Mouse (Mus musculus): ENCODE measurements around the gene Syce1l. TPM values are rescaled to one million over a fixed set of nuclear protein-coding genes. Genes with fewer than 3 reads are reported as not detected.

The Syce1l gene
- polyA plus RNA-seq, 2 experiments: not detected

GRCm38 (mm10) chr8:113664544-113664943 lies 21.5 kb downstream of the Syce1l start:
- DNase-seq (ENCODE audit: low read depth in 3 of 3, low spot score in 3 of 3) (peak in 1 of 3 experiments; percentile 13), ATAC-seq (ENCODE audit: insufficient read depth) (no peak)
- H3K4me2 ChIP-seq (ENCODE audit: low read depth): no peak overlapping the region
- H3K36me3 ChIP-seq (replicated peaks; ENCODE audit: control insufficient read depth, insufficient read depth, low read depth): no peaks in the 10 kb centered on the region
- WGBS (ENCODE audit: insufficient replicate concordance): 10% methylated on average over 2 of the region's 2 CpGs
- no peak overlapping the region for H3K27ac ChIP-seq
- H3K9me3 ChIP-seq (ENCODE audit: control insufficient read depth, low read length): no peaks in the 10 kb centered on the region
- no peak overlapping the region for H3K9ac ChIP-seq (replicated peaks)
- H3K4me3 ChIP-seq (ENCODE audit: insufficient read depth in 1 of 2, low read depth in 2 of 2, low read length in 2 of 2): no peak overlapping the region
- H3K4me1 ChIP-seq (replicated peaks; ENCODE audit: control insufficient read depth in 2 of 2, insufficient read depth in 2 of 2, low read length in 1 of 2): no peaks in the 10 kb centered on the region
- TF ChIP-seq EP300 (IDR thresholded peaks at IDR 0.05; ENCODE audit: low read depth): no peak
- peak; percentile 71 for TF ChIP-seq CTCF (IDR thresholded peaks at IDR 0.05; ENCODE audit: low read depth)
- no peaks in the 10 kb centered on the region for H3K27me3 ChIP-seq (ENCODE audit: control insufficient read depth, insufficient read depth, low read length)

DNA sequence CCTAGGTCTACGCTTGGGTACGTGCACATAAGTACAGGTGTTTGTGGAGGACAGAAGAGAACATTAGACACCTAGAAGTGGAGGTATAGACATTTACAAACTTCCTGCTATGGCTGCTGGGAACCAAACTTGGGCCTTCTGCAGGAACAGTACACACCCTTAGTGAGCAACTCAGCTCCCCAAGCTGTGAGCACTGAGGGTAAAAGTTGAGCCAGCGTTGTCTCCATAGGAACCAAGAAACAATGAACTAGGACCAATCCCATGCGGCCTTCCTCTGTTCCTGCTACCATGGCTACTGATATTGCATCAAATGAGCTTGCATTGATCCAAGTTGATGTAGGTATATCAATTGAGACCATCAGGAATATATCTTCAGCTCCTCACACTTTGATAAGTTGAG lies 22.0 kb downstream of the Syce1l start:
- H3K27me3 ChIP-seq (ENCODE audit: control insufficient read depth, insufficient read depth, low read length): no peaks in the 10 kb centered on the region
- DNase-seq (ENCODE audit: low read depth in 3 of 3, low spot score in 3 of 3) (no peak), ATAC-seq (ENCODE audit: insufficient read depth) (no peak)
- no peaks in the 10 kb centered on the region for H3K4me1 ChIP-seq (replicated peaks; ENCODE audit: control insufficient read depth in 2 of 2, insufficient read depth in 2 of 2, low read length in 1 of 2)
- WGBS (ENCODE audit: insufficient replicate concordance): 54% methylated on average over 4 of the region's 4 CpGs
- no peak for TF ChIP-seq EP300 (IDR thresholded peaks at IDR 0.05; ENCODE audit: low read depth)
- TF ChIP-seq CTCF (IDR thresholded peaks at IDR 0.05; ENCODE audit: low read depth): no peak
- no peak overlapping the region for H3K4me2 ChIP-seq (ENCODE audit: low read depth)
- H3K9ac ChIP-seq (replicated peaks): no peak overlapping the region
- H3K4me3 ChIP-seq (ENCODE audit: insufficient read depth in 1 of 2, low read depth in 2 of 2, low read length in 2 of 2): no peak overlapping the region
- no peaks in the 10 kb centered on the region for H3K36me3 ChIP-seq (replicated peaks; ENCODE audit: control insufficient read depth, insufficient read depth, low read depth)
- H3K27ac ChIP-seq: no peak overlapping the region
- no peaks in the 10 kb centered on the region for H3K9me3 ChIP-seq (ENCODE audit: control insufficient read depth, low read length)

- Histone ChIP-seq H3K4me2 (ENCODE audit: low read depth) (no peak overlapping the region), H3K27ac (no peak overlapping the region), H3K9me3 (ENCODE audit: control insufficient read depth, low read length) (no peaks in the 10 kb centered on the region), H3K36me3 (replicated peaks; ENCODE audit: control insufficient read depth, insufficient read depth, low read depth) (no peaks in the 10 kb centered on the region), H3K9ac (replicated peaks) (no peak overlapping the region), H3K4me3 (ENCODE audit: insufficient read depth in 1 of 2, low read depth in 2 of 2, low read length in 2 of 2) (no peak overlapping the region), H3K4me1 (replicated peaks; ENCODE audit: control insufficient read depth in 2 of 2, insufficient read depth in 2 of 2, low read length in 1 of 2) (no peaks in the 10 kb centered on the region), H3K27me3 (ENCODE audit: control insufficient read depth, insufficient read depth, low read length) (no peaks in the 10 kb centered on the region)
- no peak for TF ChIP-seq CTCF (IDR thresholded peaks at IDR 0.05; ENCODE audit: low read depth)
- TF ChIP-seq EP300 (IDR thresholded peaks at IDR 0.05; ENCODE audit: low read depth): no peak
- DNase-seq (ENCODE audit: low read depth in 3 of 3, low spot score in 3 of 3) (no peak), ATAC-seq (ENCODE audit: insufficient read depth) (no peak)
- WGBS (ENCODE audit: insufficient replicate concordance): 70% methylated on average over 8 of the region's 8 CpGs
Observed at GRCm38 (mm10) chr8:113665951-113666350, 22.9 kb downstream of the Syce1l start.

DNA sequence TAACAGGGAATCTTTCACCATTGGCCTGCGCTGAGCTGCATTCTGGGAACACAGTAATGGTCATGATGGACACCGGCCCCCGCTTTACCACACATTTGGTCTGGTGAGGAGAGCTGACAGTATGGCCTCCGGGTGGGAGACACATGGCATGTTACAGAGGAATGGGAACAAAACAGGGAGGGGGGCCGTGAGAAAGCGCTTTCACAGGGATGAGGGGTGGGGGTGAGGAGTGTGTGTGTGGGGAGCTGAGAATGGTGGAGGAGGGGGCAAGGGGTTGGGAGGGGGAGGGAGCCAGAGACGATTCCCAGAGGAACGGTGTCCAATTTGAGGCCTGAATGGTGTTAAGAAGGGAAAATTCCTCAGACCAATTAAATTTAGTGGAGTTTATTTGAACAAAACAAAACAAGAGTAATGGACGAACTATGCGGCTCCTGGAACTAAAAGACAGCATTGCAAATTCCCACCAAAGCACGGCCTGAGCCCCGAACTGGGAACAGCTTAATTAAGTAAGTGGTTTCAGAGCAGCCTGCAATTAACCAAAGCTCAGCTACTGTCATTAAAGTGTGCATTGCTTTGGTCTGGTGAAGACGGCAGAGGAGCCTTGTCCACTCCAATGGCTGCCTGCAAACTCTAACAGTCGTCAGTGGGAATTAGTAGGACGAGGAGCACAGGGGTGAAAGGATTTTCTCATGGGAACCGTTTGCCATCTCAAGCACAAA lies 23.9 kb downstream of the Syce1l start:
- ATAC-seq (ENCODE audit: insufficient read depth): no peak
- Histone ChIP-seq H3K9ac (replicated peaks) (no peak overlapping the region), H3K9me3 (ENCODE audit: control insufficient read depth, low read length) (no peaks in the 10 kb centered on the region), H3K4me1 (replicated peaks; ENCODE audit: control insufficient read depth in 2 of 2, insufficient read depth in 2 of 2, low read length in 1 of 2) (no peaks in the 10 kb centered on the region), H3K27ac (no peak overlapping the region), H3K36me3 (replicated peaks; ENCODE audit: control insufficient read depth, insufficient read depth, low read depth) (no peaks in the 10 kb centered on the region), H3K4me3 (ENCODE audit: insufficient read depth in 1 of 2, low read depth in 2 of 2, low read length in 2 of 2) (no peak overlapping the region), H3K4me2 (ENCODE audit: low read depth) (no peak overlapping the region), H3K27me3 (ENCODE audit: control insufficient read depth, insufficient read depth, low read length) (no peaks in the 10 kb centered on the region)
- DNase-seq (ENCODE audit: low read depth in 3 of 3, low spot score in 3 of 3): no peak
- 65% methylated on average over 16 of the region's 16 CpGs for WGBS (ENCODE audit: insufficient replicate concordance)
- no peak for TF ChIP-seq EP300 (IDR thresholded peaks at IDR 0.05; ENCODE audit: low read depth)
- TF ChIP-seq CTCF (IDR thresholded peaks at IDR 0.05; ENCODE audit: low read depth): no peak

- Histone ChIP-seq H3K27me3 (ENCODE audit: control insufficient read depth, insufficient read depth, low read length) (no peaks in the 10 kb centered on the region), H3K36me3 (replicated peaks; ENCODE audit: control insufficient read depth, insufficient read depth, low read depth) (no peaks in the 10 kb centered on the region), H3K27ac (no peak overlapping the region), H3K4me3 (ENCODE audit: insufficient read depth in 1 of 2, low read depth in 2 of 2, low read length in 2 of 2) (no peak overlapping the region), H3K4me2 (ENCODE audit: low read depth) (no peak overlapping the region), H3K4me1 (replicated peaks; ENCODE audit: control insufficient read depth in 2 of 2, insufficient read depth in 2 of 2, low read length in 1 of 2) (no peaks in the 10 kb centered on the region), H3K9me3 (ENCODE audit: control insufficient read depth, low read length) (no peaks in the 10 kb centered on the region), H3K9ac (replicated peaks) (no peak overlapping the region)
- DNase-seq (ENCODE audit: low read depth in 3 of 3, low spot score in 3 of 3): no peak
- no peak for TF ChIP-seq CTCF (IDR thresholded peaks at IDR 0.05; ENCODE audit: low read depth)
- no peak for TF ChIP-seq EP300 (IDR thresholded peaks at IDR 0.05; ENCODE audit: low read depth)
- no peak for ATAC-seq (ENCODE audit: insufficient read depth)
- 73% methylated on average over 10 of the region's 10 CpGs for WGBS (ENCODE audit: insufficient replicate concordance)
Observed at GRCm38 (mm10) chr8:113669924-113670323, 26.9 kb downstream of the Syce1l start.

Measured in liver, embryonic 14.5 days (tissue).